Mouse (Mus musculus): ENCODE data around the gene Slc7a5.

- TF ChIP-seq CTCF (conservative IDR thresholded peaks at IDR 0.05; ENCODE audit: low read length) (no peak), POU5F1 (IDR thresholded peaks at IDR 0.05; ENCODE audit: borderline replicate concordance, low read length) (no peak)
Observed at GRCm38 (mm10) chr8:121948321-121949145, 41.0 kb upstream of the Slc7a5 start.

All from E14TG2a.4 (cell line).